13 mouse cellular contexts compared by ENCODE assay signal in the genomic region with DNA sequence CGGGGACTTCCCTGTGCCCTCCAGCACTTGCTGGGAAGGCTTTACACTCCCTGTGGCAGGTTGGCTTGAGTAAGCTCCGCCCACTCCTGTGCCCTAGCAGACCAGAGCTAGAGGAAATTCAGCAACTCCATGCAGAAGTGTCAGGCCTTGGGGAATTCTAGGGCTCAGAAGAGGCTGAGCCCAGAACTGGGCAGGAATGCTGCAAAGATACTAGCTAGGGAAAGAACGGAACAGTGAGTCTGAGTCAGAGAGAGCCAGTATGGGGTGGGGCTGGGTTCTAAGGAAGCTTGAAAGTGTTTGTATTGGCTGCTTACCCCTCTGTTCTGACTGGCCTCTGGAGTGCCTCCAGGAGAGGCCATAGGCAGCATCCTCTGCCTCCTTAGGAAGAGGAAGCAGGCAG. TPM values are rescaled to one million over a fixed set of nuclear protein-coding genes. Genes with fewer than 3 reads are reported as not detected.
A peak's percentile ranks its signal among the peaks of the same experiment; 100 is the strongest.
DNase-seq lines count a peak whose midpoint lies in the region; ATAC-seq and TF ChIP-seq lines count a peak whose summit lies in the region.
"Had no signal": no experiment of that assay in that cellular context is flagged by ENCODE, and none has a peak within 500 bp of the region (broad histone marks: within the 10 kb centered on the region; RNA-seq: fewer than 3 reads in every experiment).

No protein-coding gene starts in this region.

- no peaks in the 10 kb centered on the region for H3K27me3 ChIP-seq in kidney, adult 2 months (replicated peaks; ENCODE audit: control insufficient read depth, insufficient read depth, low read length)

- H3K4me3 ChIP-seq in kidney, adult 2 months (ENCODE audit: insufficient read depth, low read depth, low read length) = no peak overlapping the region
- H3K4me3 ChIP-seq: limb, embryonic 12.5 days had no signal

- TF ChIP-seq CTCF in kidney, adult 2 months (conservative IDR thresholded peaks at IDR 0.05; ENCODE audit: insufficient read depth, insufficient read length, low read depth, low read length) = no peak

- intact Hi-C loops in heart, postnatal 36 days (cut with DNase I) = no loop called here

- peak; percentile 9 for DNase-seq in kidney, adult 2 months
- no peak for DNase-seq in kidney, adult 18-20 months
- peak; percentile 77 for DNase-seq in 3T3-L1 (ENCODE audit: low read depth, low spot score)
- DNase-seq in gastrocnemius, postnatal 25 days = peak; percentile 36
- peak; percentile 34 to 43 for DNase-seq in heart, postnatal 36 days
- DNase-seq in layer of hippocampus, adult 18-20 months (ENCODE audit: low spot score in 2 of 2) = no peak
- DNase-seq: cerebellum, postnatal 14 days had no signal

- no peaks in the 10 kb centered on the region for H3K4me1 ChIP-seq in kidney, adult 2 months (ENCODE audit: control insufficient read depth, insufficient read depth, low read length)

- no peaks in the 10 kb centered on the region for H3K36me3 ChIP-seq in kidney, adult 2 months (ENCODE audit: control insufficient read depth, insufficient read depth, low read length)
- H3K36me3 ChIP-seq: limb, embryonic 12.5 days had no signal

- no peak overlapping the region for H3K27ac ChIP-seq in kidney, adult 2 months (ENCODE audit: insufficient read depth, low read depth, low read length)
- H3K27ac ChIP-seq: hindbrain, postnatal 0 days; limb, embryonic 12.5 days had no signal

- ATAC-seq in inflammation-experienced regulatory T-cells, adult 6 months = no peak
- ATAC-seq: hindbrain, postnatal 0 days had no signal

- TF ChIP-seq POLR2A in kidney, adult 2 months (IDR thresholded peaks at IDR 0.05; ENCODE audit: low read depth, low read length) = no peak

- WGBS in kidney, adult 2 months = 54% methylated on average over 3 of the region's 3 CpGs

RNA-seq across cellular contexts. Expression of a gene that starts 27.4 kb away (rescaled TPM):
- polyA plus RNA-seq in kidney, adult 2 months (2012; rRNA removed) = 0.16 TPM in 1 of 2 replicates, not detected in the other
- total RNA-seq in gastrocnemius, postnatal 25 days (2021) = not detected
- not detected for total RNA-seq in heart, postnatal 36 days (2021)
- not detected for polyA plus RNA-seq in inflammation-experienced regulatory T-cells, adult 6 months (2017; shearing (Covaris generic))
- total RNA-seq in layer of hippocampus, adult 18-20 months (2021) = 1 to 10 TPM in 1 of 2 experiments, under 1 TPM in 1; 0.76 to 1.6 TPM
- total RNA-seq: CH12.LX; megakaryocyte, adult 5-6 weeks had no signal
- polyA plus RNA-seq: limb, embryonic 12.5 days; thymus, postnatal 0 days had no signal

RNA-seq across cellular contexts. Expression of a gene that starts 51.9 kb away (rescaled TPM):
- 6.7 and 9.5 TPM in 2 replicates for polyA plus RNA-seq in kidney, adult 2 months (2012; rRNA removed)
- total RNA-seq in gastrocnemius, postnatal 25 days (2021) = 10 to 100 TPM; 26.4 to 27.6 TPM
- 10 to 100 TPM; 27.3 to 28.9 TPM for total RNA-seq in heart, postnatal 36 days (2021)
- polyA plus RNA-seq in inflammation-experienced regulatory T-cells, adult 6 months (2017; shearing (Covaris generic)) = 10 to 100 TPM; 11.8 to 18.0 (median 14.0) TPM
- total RNA-seq in layer of hippocampus, adult 18-20 months (2021) = 10 to 100 TPM; 78.7 TPM

Comparison
In these comparisons a context has a peak if more than half of its experiments do, and no peak if none do; other contexts are left out.
1. DNase-seq: peak in kidney, adult 2 months (single experiment), 3T3-L1 (single experiment), gastrocnemius, postnatal 25 days (single experiment) and heart, postnatal 36 days (2 of 2); none in kidney, adult 18-20 months (single experiment) and layer of hippocampus, adult 18-20 months (0 of 2).